Mouse (Mus musculus): ENCODE measurements around the gene Gtsf1l. TPM values are rescaled to one million over a fixed set of nuclear protein-coding genes. Genes with fewer than 3 reads are reported as not detected.

The Gtsf1l gene
- polyA plus RNA-seq, 2 experiments: not detected

- H3K9me3 ChIP-seq (ENCODE audit: control insufficient read depth, low read length): no peaks in the 10 kb centered on the region
- H3K9ac ChIP-seq (ENCODE audit: low read depth, low read length, severe bottlenecking): no peak overlapping the region
- no peak overlapping the region for H3K27ac ChIP-seq (replicated peaks; ENCODE audit: low read depth, low read length)
- no peak overlapping the region for H3K4me2 ChIP-seq (replicated peaks; ENCODE audit: low read depth, low read length, severe bottlenecking)
- H3K27me3 ChIP-seq (ENCODE audit: control insufficient read depth, insufficient read depth, low read length): no peaks in the 10 kb centered on the region
- H3K4me3 ChIP-seq (replicated peaks; ENCODE audit: low read length): no peak overlapping the region
- WGBS: 93% methylated on average over 12 of the region's 12 CpGs
- peaks cover 40% of the 10 kb centered on the region for H3K36me3 ChIP-seq (ENCODE audit: control insufficient read depth, insufficient read depth, low read length)
- TF ChIP-seq POLR2A (IDR thresholded peaks at IDR 0.05; ENCODE audit: borderline replicate concordance, extremely low read depth, insufficient read depth, insufficient read length): no peak
- ATAC-seq (ENCODE audit: low FRiP score, low read depth) (no peak), DNase-seq (ENCODE audit: low spot score) (no peak)
- H3K4me1 ChIP-seq (ENCODE audit: control insufficient read depth, insufficient read depth, low read length): no peaks in the 10 kb centered on the region
Measured at GRCm38 (mm10) chr2:163074808-163075207, 12.8 kb downstream of the Gtsf1l start.

GRCm38 (mm10) chr2:163074006-163074405 is 13.6 kb downstream of the Gtsf1l start:
- no peak overlapping the region for H3K9ac ChIP-seq (ENCODE audit: low read depth, low read length, severe bottlenecking)
- no peak overlapping the region for H3K4me3 ChIP-seq (replicated peaks; ENCODE audit: low read length)
- no peaks in the 10 kb centered on the region for H3K27me3 ChIP-seq (ENCODE audit: control insufficient read depth, insufficient read depth, low read length)
- DNase-seq (ENCODE audit: low spot score) (no peak), ATAC-seq (ENCODE audit: low FRiP score, low read depth) (no peak)
- H3K36me3 ChIP-seq (ENCODE audit: control insufficient read depth, insufficient read depth, low read length): peaks cover 43% of the 10 kb centered on the region
- H3K4me2 ChIP-seq (replicated peaks; ENCODE audit: low read depth, low read length, severe bottlenecking): no peak overlapping the region
- no peaks in the 10 kb centered on the region for H3K9me3 ChIP-seq (ENCODE audit: control insufficient read depth, low read length)
- no peak overlapping the region for H3K27ac ChIP-seq (replicated peaks; ENCODE audit: low read depth, low read length)
- 80% methylated on average over 7 of the region's 7 CpGs for WGBS
- TF ChIP-seq POLR2A (IDR thresholded peaks at IDR 0.05; ENCODE audit: borderline replicate concordance, extremely low read depth, insufficient read depth, insufficient read length): no peak
- no peaks in the 10 kb centered on the region for H3K4me1 ChIP-seq (ENCODE audit: control insufficient read depth, insufficient read depth, low read length)

- Histone ChIP-seq H3K27ac (replicated peaks; ENCODE audit: low read depth, low read length) (no peak overlapping the region), H3K4me3 (replicated peaks; ENCODE audit: low read length) (no peak overlapping the region), H3K27me3 (ENCODE audit: control insufficient read depth, insufficient read depth, low read length) (no peaks in the 10 kb centered on the region), H3K9ac (ENCODE audit: low read depth, low read length, severe bottlenecking) (no peak overlapping the region), H3K36me3 (ENCODE audit: control insufficient read depth, insufficient read depth, low read length) (peaks cover 48% of the 10 kb centered on the region), H3K9me3 (ENCODE audit: control insufficient read depth, low read length) (no peaks in the 10 kb centered on the region), H3K4me2 (replicated peaks; ENCODE audit: low read depth, low read length, severe bottlenecking) (no peak overlapping the region), H3K4me1 (ENCODE audit: control insufficient read depth, insufficient read depth, low read length) (no peaks in the 10 kb centered on the region)
- no peak for TF ChIP-seq POLR2A (IDR thresholded peaks at IDR 0.05; ENCODE audit: borderline replicate concordance, extremely low read depth, insufficient read depth, insufficient read length)
- 86% methylated on average over 9 of the region's 9 CpGs for WGBS
- DNase-seq (ENCODE audit: low spot score) (no peak), ATAC-seq (ENCODE audit: low FRiP score, low read depth) (no peak)
Measured at GRCm38 (mm10) chr2:163073023-163073757, 14.5 kb downstream of the Gtsf1l start.

GRCm38 (mm10) chr2:163071590-163071989 is 16.1 kb downstream of the Gtsf1l start:
- Histone ChIP-seq H3K27ac (replicated peaks; ENCODE audit: low read depth, low read length) (no peak overlapping the region), H3K36me3 (ENCODE audit: control insufficient read depth, insufficient read depth, low read length) (peaks cover 40% of the 10 kb centered on the region), H3K9ac (ENCODE audit: low read depth, low read length, severe bottlenecking) (no peak overlapping the region), H3K4me1 (ENCODE audit: control insufficient read depth, insufficient read depth, low read length) (no peaks in the 10 kb centered on the region), H3K27me3 (ENCODE audit: control insufficient read depth, insufficient read depth, low read length) (no peaks in the 10 kb centered on the region), H3K4me2 (replicated peaks; ENCODE audit: low read depth, low read length, severe bottlenecking) (no peak overlapping the region), H3K4me3 (replicated peaks; ENCODE audit: low read length) (no peak overlapping the region), H3K9me3 (ENCODE audit: control insufficient read depth, low read length) (no peaks in the 10 kb centered on the region)
- no peak for TF ChIP-seq POLR2A (IDR thresholded peaks at IDR 0.05; ENCODE audit: borderline replicate concordance, extremely low read depth, insufficient read depth, insufficient read length)
- ATAC-seq (ENCODE audit: low FRiP score, low read depth) (no peak), DNase-seq (ENCODE audit: low spot score) (no peak)
- 79% methylated on average over 3 of the region's 3 CpGs for WGBS

DNA sequence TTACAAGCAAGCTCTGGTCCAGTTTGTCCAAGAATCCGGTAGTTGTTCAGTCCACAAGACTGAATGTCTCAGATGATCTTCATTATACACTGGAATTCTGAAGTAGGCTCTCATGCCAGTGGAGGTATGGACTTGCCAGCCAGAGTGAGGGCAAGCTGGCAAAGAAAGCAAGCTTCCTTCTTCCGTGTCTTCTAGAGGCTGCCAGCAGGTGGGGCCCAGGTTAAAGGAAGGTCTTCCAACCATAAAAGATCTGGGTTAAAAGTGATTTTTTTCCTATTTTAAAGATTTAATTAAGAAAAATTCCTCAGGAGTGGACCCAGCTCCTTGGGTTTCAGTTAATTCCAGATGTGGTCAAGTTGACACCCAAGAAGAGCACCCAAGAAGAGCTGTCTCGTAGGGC is 17.4 kb downstream of the Gtsf1l start:
- H3K4me3 ChIP-seq (replicated peaks; ENCODE audit: low read length): no peak overlapping the region
- H3K9ac ChIP-seq (ENCODE audit: low read depth, low read length, severe bottlenecking): no peak overlapping the region
- whole genome bisulfite sequencing: 83% methylated on average over 3 of the region's 3 CpGs
- no peaks in the 10 kb centered on the region for H3K9me3 ChIP-seq (ENCODE audit: control insufficient read depth, low read length)
- H3K27me3 ChIP-seq (ENCODE audit: control insufficient read depth, insufficient read depth, low read length): no peaks in the 10 kb centered on the region
- H3K4me1 ChIP-seq (ENCODE audit: control insufficient read depth, insufficient read depth, low read length): no peaks in the 10 kb centered on the region
- H3K4me2 ChIP-seq (replicated peaks; ENCODE audit: low read depth, low read length, severe bottlenecking): no peak overlapping the region
- DNase-seq (ENCODE audit: low spot score): no peak
- no peak for TF ChIP-seq POLR2A (IDR thresholded peaks at IDR 0.05; ENCODE audit: borderline replicate concordance, extremely low read depth, insufficient read depth, insufficient read length)
- no peak overlapping the region for H3K27ac ChIP-seq (replicated peaks; ENCODE audit: low read depth, low read length)
- no peak for ATAC-seq (ENCODE audit: low FRiP score, low read depth)
- peaks cover 38% of the 10 kb centered on the region for H3K36me3 ChIP-seq (ENCODE audit: control insufficient read depth, insufficient read depth, low read length)
